Mouse (Mus musculus) hindbrain, postnatal 0 days (tissue): ENCODE results near the gene Ankmy2. TPM values are rescaled to one million over a fixed set of nuclear protein-coding genes. Genes with fewer than 3 reads are reported as not detected.

Experiments used
- ATAC-seq: fragments of 200-750 bp; cut with Nextera tagmentation; 2 replicates; pipeline ENCODE4 v1.8.0; 2017; ENCODE audit warnings: mild to moderate bottlenecking, moderate TSS enrichment, moderate library complexity
- DNase-seq: peaks from one replicate; pipeline ENCODE4 v3.0.0-alpha.2; 2015; ENCODE audit warnings: low spot score
- H3K27ac ChIP-seq: fragments of 300-500 bp; sonication (generic); 2 replicates; pipeline ENCODE4 v1.5.1; 2014; ENCODE audit warnings: mild to moderate bottlenecking
- H3K27me3 ChIP-seq: fragments of 300-500 bp; sonication (generic); 2 replicates; pipeline ENCODE4 v1.6.1; 2014; ENCODE audit warnings: low read length, mixed read lengths; ENCODE audit not compliant: insufficient read depth
- H3K36me3 ChIP-seq: fragments of 300-500 bp; sonication (generic); 2 replicates; pipeline ENCODE4 v1.6.1; 2014; ENCODE audit warnings: low read length, mixed read lengths; ENCODE audit not compliant: insufficient read depth
- H3K4me1 ChIP-seq: fragments of 300-500 bp; sonication (generic); 2 replicates; pipeline ENCODE4 v1.6.1; 2014; ENCODE audit warnings: antibody characterized with exemption, low read length, mixed read lengths; ENCODE audit not compliant: insufficient read depth
- H3K4me2 ChIP-seq: fragments of 300-500 bp; sonication (generic); 2 replicates; pipeline ENCODE4 v1.6.1; 2014; ENCODE audit warnings: low read depth, mild to moderate bottlenecking, low read length, moderate library complexity, mixed read lengths
- H3K4me3 ChIP-seq: fragments of 300-500 bp; sonication (generic); 2 replicates; pipeline ENCODE4 v1.5.1; 2014; ENCODE audit warnings: low read length
- H3K9ac ChIP-seq: fragments of 300-500 bp; sonication (generic); replicated peaks from 2 replicates; pipeline ENCODE4 v1.6.1; 2014; ENCODE audit warnings: mild to moderate bottlenecking, low read length, moderate library complexity, mixed read lengths
- H3K9me3 ChIP-seq: fragments of 300-500 bp; sonication (generic); 2 replicates; pipeline ENCODE4 v1.6.1; 2016; ENCODE audit warnings: low read length, mixed read lengths
- CTCF ChIP-seq: IDR thresholded peaks from 2 replicates; pipeline ENCODE4 v1.5.1; 2016; ENCODE audit warnings: antibody characterized with exemption, control low read depth, low read depth
- WGBS: fragments of 180-500 bp; shearing (Covaris S2); extraction: QIAGEN DNeasy Blood & Tissue Kit; methylation state at CpG from one replicate; pipeline ENCODE4 v1.1.7; 2014; 5-methylcytosine and 5-hydroxymethylcytosine counted together
- polyA plus RNA-seq: library from polyadenylated mRNA; unstranded; fragments of >200 nt; fragmentation: Nextera tagmentation; extraction: Ambion mirVana; gene quantifications from 2 replicates; pipeline ENCODE4 v1.2.1, GENCODE M21; 2015
- total RNA-seq: library from RNA; depleted of rRNA; stranded (reverse); fragments of >200 nt; gene quantifications from 2 replicates; pipeline ENCODE4 v1.2.3, GENCODE M21; 2014

The Ankmy2 gene
- total and polyA plus RNA-seq, 2 experiments from 2014 or later = 51.0 to 74.1 TPM

DNA sequence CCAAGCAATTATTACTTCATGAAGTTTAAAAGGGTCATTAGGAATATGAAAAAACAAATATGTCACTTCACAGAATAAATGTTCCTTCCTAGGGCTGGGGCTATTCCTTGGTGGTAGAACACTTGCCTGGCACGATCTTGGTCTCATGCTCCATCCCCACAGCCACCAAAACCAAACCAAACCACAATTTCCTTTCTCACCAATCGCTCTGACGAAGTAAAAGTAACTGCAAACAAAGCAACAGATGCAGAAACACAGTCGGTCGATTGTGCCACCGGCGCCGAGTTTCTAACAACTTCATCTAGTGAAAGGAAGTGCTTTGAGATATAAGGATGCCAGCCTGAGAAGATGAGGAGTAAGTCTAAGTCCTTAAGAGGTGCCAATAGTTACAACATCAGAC lies 20.6 kb upstream of the Ankmy2 start:
- TF ChIP-seq CTCF = no peak
- Histone ChIP-seq H3K27me3 (no peaks in the 10 kb centered on the region), H3K4me3 (no peak overlapping the region), H3K9ac (no peak overlapping the region), H3K36me3 (0 out of 2 replicates have a peak, but pooled peaks cover 8% of the 10 kb centered on the region), H3K27ac (no peak overlapping the region), H3K4me1 (no peaks in the 10 kb centered on the region), H3K9me3 (no peaks in the 10 kb centered on the region), H3K4me2 (no peak overlapping the region)
- WGBS = 93% methylated on average over 8 of the region's 8 CpGs
- DNase-seq (no peak), ATAC-seq (no peak)

DNA sequence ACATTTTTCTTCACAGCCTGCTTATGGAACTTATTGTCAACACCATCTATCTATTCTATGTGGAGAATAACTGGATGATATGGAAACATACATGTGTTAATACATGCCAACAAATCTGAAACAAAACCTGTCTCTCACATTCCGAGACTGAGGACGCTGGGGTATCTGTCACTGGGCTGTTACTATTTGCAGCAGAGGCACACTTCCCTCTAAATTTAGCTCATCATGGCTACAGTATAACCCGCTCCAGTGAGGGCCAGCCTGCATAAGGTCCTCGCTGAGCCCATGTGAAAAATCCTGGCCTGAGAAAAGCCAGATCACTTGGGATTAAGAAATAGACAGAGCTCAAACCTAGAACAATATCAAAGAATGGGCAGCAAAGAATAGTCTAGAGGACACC lies 19.7 kb upstream of the Ankmy2 start:
- Histone ChIP-seq H3K4me2 (no peak overlapping the region), H3K9me3 (no peaks in the 10 kb centered on the region), H3K27ac (no peak overlapping the region), H3K27me3 (no peaks in the 10 kb centered on the region), H3K4me3 (no peak overlapping the region), H3K9ac (no peak overlapping the region), H3K36me3 (no peaks in the 10 kb centered on the region), H3K4me1 (no peaks in the 10 kb centered on the region)
- no peak for TF ChIP-seq CTCF
- 92% methylated on average over 4 of the region's 4 CpGs for WGBS
- ATAC-seq (no peak), DNase-seq (no peak)

DNA sequence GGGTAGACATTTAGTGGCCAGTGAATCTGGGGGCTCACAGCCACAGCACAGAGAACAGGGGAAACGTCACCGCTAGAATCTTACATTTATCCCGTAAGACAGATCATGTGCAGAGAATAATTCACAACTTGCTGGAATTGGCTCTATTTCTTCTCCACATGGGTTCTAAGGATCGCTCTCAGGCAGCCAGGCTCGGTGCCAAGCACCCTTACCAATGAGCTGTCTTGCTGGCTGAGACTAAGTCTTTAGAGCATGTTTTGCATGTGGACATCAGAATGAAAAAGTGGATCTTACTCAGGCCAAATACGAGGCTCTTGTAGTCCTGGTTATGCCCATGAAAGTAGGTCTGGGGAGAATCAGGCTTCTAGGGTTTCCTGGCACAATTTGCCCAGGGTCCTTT lies 16.5 kb upstream of the Ankmy2 start:
- H3K4me1 ChIP-seq = no peaks in the 10 kb centered on the region
- ATAC-seq (no peak), DNase-seq (no peak)
- H3K36me3 ChIP-seq = no peaks in the 10 kb centered on the region
- WGBS = 66% methylated on average over 6 of the region's 6 CpGs
- no peak overlapping the region for H3K4me2 ChIP-seq
- no peak for TF ChIP-seq CTCF
- no peaks in the 10 kb centered on the region for H3K9me3 ChIP-seq
- no peaks in the 10 kb centered on the region for H3K27me3 ChIP-seq
- H3K4me3 ChIP-seq = no peak overlapping the region
- H3K9ac ChIP-seq = no peak overlapping the region
- H3K27ac ChIP-seq = no peak overlapping the region

DNA sequence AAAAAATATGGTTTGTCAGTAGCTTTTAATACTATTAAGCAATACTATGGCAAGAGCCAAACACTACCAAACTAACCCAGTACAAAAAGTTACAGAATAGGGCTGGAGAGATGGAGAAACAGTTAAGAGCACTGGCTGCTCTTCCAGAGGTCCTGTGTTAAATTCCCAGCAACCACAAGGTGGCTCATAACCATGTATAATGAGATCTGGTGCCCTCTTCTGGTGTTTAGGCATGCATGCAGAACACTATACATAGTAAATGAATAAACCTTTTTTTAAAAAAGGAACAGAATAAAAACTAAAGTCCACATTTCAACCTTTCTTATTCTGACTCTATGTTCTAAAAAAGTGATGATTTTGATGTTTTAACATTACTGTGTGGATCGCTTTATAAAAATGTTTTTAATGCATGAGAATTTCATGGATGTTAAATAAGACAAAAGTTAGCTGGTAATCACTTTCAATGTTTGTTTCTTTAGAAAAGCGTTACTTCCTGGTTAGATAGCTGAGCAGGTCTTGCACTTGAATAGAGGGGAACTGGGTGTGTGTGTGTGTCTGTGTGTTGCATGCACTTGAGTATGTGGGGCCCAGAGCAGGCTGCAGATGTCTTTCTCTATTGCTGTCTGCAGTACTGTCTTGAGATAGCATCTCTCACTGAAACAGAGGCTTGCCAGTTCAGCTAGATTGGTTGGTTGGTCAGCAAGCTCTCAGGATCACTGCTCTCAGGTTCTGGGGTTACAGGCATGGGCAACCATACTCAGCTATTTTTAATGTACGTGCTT lies 10.5 kb upstream of the Ankmy2 start:
- no peaks in the 10 kb centered on the region for H3K36me3 ChIP-seq
- TF ChIP-seq CTCF = peak; percentile 34
- ATAC-seq = no peak

DNA sequence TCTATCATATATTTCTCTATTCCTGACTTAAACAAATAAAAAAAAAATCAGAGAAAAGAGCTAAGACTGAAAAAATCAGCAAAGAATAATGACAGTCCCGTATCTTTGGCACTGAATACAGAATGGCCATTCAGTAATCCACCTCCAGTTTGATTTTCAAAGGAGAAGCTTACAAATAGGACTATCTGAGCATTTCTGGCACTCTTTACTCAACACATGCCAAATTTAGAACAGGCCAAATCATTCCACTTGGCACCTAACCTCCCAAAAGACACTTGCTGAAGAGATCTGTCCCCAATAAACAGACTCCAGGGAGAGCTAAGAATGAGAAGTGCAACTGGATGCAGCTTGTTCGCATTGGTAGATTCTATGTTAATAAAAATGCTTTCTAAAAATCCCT lies 6.6 kb upstream of the Ankmy2 start:
- no peak for TF ChIP-seq CTCF

More for the DNA sequence above, 10.5 kb upstream of the Ankmy2 start:
- Histone ChIP-seq H3K27ac (no peak overlapping the region), H3K4me1 (no peaks in the 10 kb centered on the region), H3K9me3 (no peaks in the 10 kb centered on the region), H3K27me3 (no peaks in the 10 kb centered on the region), H3K4me2 (no peak overlapping the region), H3K9ac (no peak overlapping the region), H3K4me3 (no peak overlapping the region)
- 93% methylated on average over 3 of the region's 3 CpGs for WGBS
- no peak for DNase-seq

GRCm38 (mm10) chr12:36150737-36151136 lies 6.2 kb upstream of the Ankmy2 start:
- H3K27ac ChIP-seq = no peak overlapping the region
- no peak overlapping the region for H3K4me2 ChIP-seq

More for the DNA sequence above, 6.6 kb upstream of the Ankmy2 start:
- Histone ChIP-seq H3K4me1 (no peaks in the 10 kb centered on the region), H3K9me3 (no peaks in the 10 kb centered on the region), H3K9ac (no peak overlapping the region), H3K27me3 (no peaks in the 10 kb centered on the region), H3K27ac (no peak overlapping the region), H3K36me3 (no peaks in the 10 kb centered on the region), H3K4me2 (no peak overlapping the region), H3K4me3 (no peak overlapping the region)
- ATAC-seq (no peak), DNase-seq (peak; percentile 21)
- 57% methylated on average over 2 of the region's 2 CpGs for WGBS

GRCm38 (mm10) chr12:36155141-36155641 lies 1.7 kb upstream of the Ankmy2 start:
- peak overlapping the region; percentile 96 for H3K27ac ChIP-seq
- H3K36me3 ChIP-seq = no peaks in the 10 kb centered on the region
- no peaks in the 10 kb centered on the region for H3K27me3 ChIP-seq
- H3K9me3 ChIP-seq = no peaks in the 10 kb centered on the region
- DNase-seq (peak; percentile 54), ATAC-seq (no peak)
- peak overlapping the region; percentile 93 for H3K4me3 ChIP-seq
- H3K4me1 ChIP-seq = 0 out of 2 replicates have a peak, but pooled peaks cover 7% of the 10 kb centered on the region
- H3K9ac ChIP-seq = peak overlapping the region; percentile 84
- no peak for TF ChIP-seq CTCF
- H3K4me2 ChIP-seq = peak overlapping the region; percentile 81
- WGBS = 7% methylated on average over 8 of the region's 8 CpGs

More at GRCm38 (mm10) chr12:36150737-36151136, 6.2 kb upstream of the Ankmy2 start:
- 67% methylated on average over 2 of the region's 2 CpGs for WGBS
- Histone ChIP-seq H3K4me1 (no peaks in the 10 kb centered on the region), H3K9ac (no peak overlapping the region), H3K9me3 (no peaks in the 10 kb centered on the region), H3K4me3 (no peak overlapping the region), H3K27me3 (no peaks in the 10 kb centered on the region), H3K36me3 (no peaks in the 10 kb centered on the region)
- TF ChIP-seq CTCF = no peak
- DNase-seq (peak; percentile 6), ATAC-seq (no peak)
